Mouse (Mus musculus) brain, embryonic 14.5 days (tissue): ENCODE measurements around the gene Sept1.

Source experiments
- CTCF ChIP-seq: fragments of 200-500 bp; IDR thresholded peaks from 2 replicates; pipeline ENCODE4 v1.5.1; 2012; ENCODE audit warnings: inconsistent platforms, mild to moderate bottlenecking, moderate library complexity, borderline replicate concordance; ENCODE audit not compliant: insufficient read depth, insufficient read length; ENCODE audit errors: extremely low read depth
- POLR2A ChIP-seq: fragments of 200-500 bp; IDR thresholded peaks from 2 replicates; pipeline ENCODE4 v1.6.1; 2012; ENCODE audit warnings: mild to moderate bottlenecking, inconsistent platforms, borderline replicate concordance; ENCODE audit not compliant: poor library complexity, insufficient read depth, insufficient read length, severe bottlenecking; ENCODE audit errors: extremely low read depth

DNA sequence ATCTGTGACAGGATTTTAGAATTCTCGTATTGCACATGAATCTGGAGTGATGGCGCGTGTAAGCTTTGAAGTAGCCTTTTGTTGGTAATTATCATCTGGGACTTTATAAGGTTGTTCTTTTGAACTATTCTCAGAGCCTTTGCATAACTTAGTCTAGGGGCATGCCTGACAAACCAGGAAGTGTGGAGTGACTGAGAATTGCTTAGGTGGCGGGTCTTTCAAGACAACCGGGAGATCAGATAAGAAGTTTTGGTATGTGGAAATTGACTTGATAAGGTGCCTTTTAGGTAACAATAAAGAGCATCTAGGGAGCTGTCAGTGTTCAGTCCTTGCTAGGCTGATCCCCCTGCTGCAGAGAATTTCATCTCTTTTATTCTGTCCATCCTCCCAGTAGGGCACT, 66.4 kb downstream of the Sept1 start:
- TF ChIP-seq CTCF (no peak), POLR2A (no peak)
